Mouse (Mus musculus) heart, embryonic 11.5 days (tissue): ENCODE data around the gene Tnfsf14. TPM values are rescaled to one million over a fixed set of nuclear protein-coding genes. Genes with fewer than 3 reads are reported as not detected.

Experiments
- ATAC-seq: fragments of 200-750 bp; cut with Nextera tagmentation; replicated peaks from 2 replicates; pipeline ENCODE4 v1.8.0; 2017; ENCODE audit warnings: moderate library complexity; ENCODE audit not compliant: insufficient number of reproducible peaks, low FRiP score, low TSS enrichment
- H3K27ac ChIP-seq: fragments of 300-500 bp; sonication (generic); 2 replicates; pipeline ENCODE4 v1.5.1; 2014; ENCODE audit warnings: mild to moderate bottlenecking, low read depth, low read length
- H3K27me3 ChIP-seq: fragments of 300-500 bp; sonication (generic); 2 replicates; pipeline ENCODE4 v1.6.1; 2014; ENCODE audit warnings: mild to moderate bottlenecking, low read length, mixed read lengths; ENCODE audit not compliant: control insufficient read depth, insufficient read depth
- H3K36me3 ChIP-seq: fragments of 300-500 bp; sonication (generic); 2 replicates; pipeline ENCODE4 v1.6.1; 2014; ENCODE audit warnings: mild to moderate bottlenecking, low read length, moderate library complexity, mixed read lengths; ENCODE audit not compliant: control insufficient read depth, insufficient read depth
- H3K4me1 ChIP-seq: fragments of 300-500 bp; sonication (generic); 2 replicates; pipeline ENCODE4 v1.6.1; 2014; ENCODE audit warnings: low read length; ENCODE audit not compliant: control insufficient read depth, insufficient read depth
- H3K4me2 ChIP-seq: fragments of 300-500 bp; sonication (generic); 2 replicates; pipeline ENCODE4 v1.6.1; 2014; ENCODE audit warnings: mild to moderate bottlenecking, moderate library complexity
- H3K4me3 ChIP-seq: fragments of 300-500 bp; sonication (generic); 2 replicates; pipeline ENCODE4 v1.5.1; 2014; ENCODE audit warnings: low read depth, low read length
- H3K9ac ChIP-seq: fragments of 300-500 bp; sonication (generic); 2 replicates; pipeline ENCODE4 v1.6.1; 2014; ENCODE audit warnings: mild to moderate bottlenecking, low read depth, low read length, moderate library complexity
- H3K9me3 ChIP-seq: fragments of 300-500 bp; sonication (generic); replicated peaks from 2 replicates; pipeline ENCODE4 v1.6.1; 2016; ENCODE audit warnings: low read length; ENCODE audit not compliant: control insufficient read depth
- WGBS: fragments of 180-500 bp; shearing (Covaris S2); extraction: QIAGEN DNeasy Blood & Tissue Kit; methylation state at CpG from one replicate; pipeline ENCODE4 v1.1.7; 2014; ENCODE audit not compliant: insufficient replicate concordance; 5-methylcytosine and 5-hydroxymethylcytosine counted together
- polyA plus RNA-seq: library from polyadenylated mRNA; unstranded; fragments of >200 nt; fragmentation: Nextera tagmentation; extraction: Ambion mirVana; gene quantifications from 2 replicates; pipeline ENCODE4 v1.2.1, GENCODE M21; 2014

The Tnfsf14 gene
- polyA plus RNA-seq: 0.27 and 0.46 TPM in 2 replicates

- Histone ChIP-seq H3K4me3 (no peak within 1 kb of the TSS), H3K27me3 (no peaks in the 10 kb centered on the region), H3K4me1 (no peaks in the 10 kb centered on the region), H3K36me3 (no peaks in the 10 kb centered on the region), H3K4me2 (no peak within 1 kb of the TSS), H3K27ac (no peak within 1 kb of the TSS), H3K9ac (no peak within 1 kb of the TSS), H3K9me3 (no peaks in the 10 kb centered on the region)
- WGBS: 79% methylated on average over 11 of the region's 11 CpGs
- no peak for ATAC-seq
Observed at GRCm38 (mm10) chr17:57194041-57194507, at the start of gene Tnfsf14. Tnfsf14 (minus strand) TSS chr17:57194177.

- Histone ChIP-seq H3K27me3 (no peaks in the 10 kb centered on the region), H3K4me1 (no peaks in the 10 kb centered on the region), H3K4me2 (no peak overlapping the region), H3K9me3 (no peaks in the 10 kb centered on the region), H3K4me3 (no peak overlapping the region), H3K36me3 (peaks cover 24% of the 10 kb centered on the region), H3K27ac (no peak overlapping the region), H3K9ac (no peak overlapping the region)
- no peak for ATAC-seq
- WGBS: 89% methylated on average over 9 of the region's 9 CpGs
Observed at GRCm38 (mm10) chr17:57237181-57237580, 43.2 kb upstream of the Tnfsf14 start.

- no peak overlapping the region for H3K4me2 ChIP-seq
- no peak overlapping the region for H3K27ac ChIP-seq
- H3K9me3 ChIP-seq: no peaks in the 10 kb centered on the region
- no peak overlapping the region for H3K9ac ChIP-seq
- 86% methylated on average over 5 of the region's 5 CpGs for WGBS
- H3K4me3 ChIP-seq: no peak overlapping the region
- H3K27me3 ChIP-seq: no peaks in the 10 kb centered on the region
- ATAC-seq: peak; percentile 37; the same call in 1 of the 2 replicates
- H3K4me1 ChIP-seq: no peaks in the 10 kb centered on the region
- H3K36me3 ChIP-seq: peaks cover 20% of the 10 kb centered on the region
Observed at GRCm38 (mm10) chr17:57235803-57236202, 41.8 kb upstream of the Tnfsf14 start.

GRCm38 (mm10) chr17:57234254-57234928, 40.4 kb upstream of the Tnfsf14 start:
- 82% methylated on average over 12 of the region's 12 CpGs for WGBS

GRCm38 (mm10) chr17:57233038-57233437, 39.1 kb upstream of the Tnfsf14 start:
- Histone ChIP-seq H3K36me3 (peaks cover 20% of the 10 kb centered on the region), H3K27me3 (no peaks in the 10 kb centered on the region), H3K4me3 (no peak overlapping the region), H3K4me1 (no peaks in the 10 kb centered on the region), H3K9me3 (no peaks in the 10 kb centered on the region), H3K4me2 (no peak overlapping the region), H3K9ac (no peak overlapping the region), H3K27ac (no peak overlapping the region)
- WGBS: 49% methylated on average over 7 of the region's 7 CpGs
- no peak for ATAC-seq

More at GRCm38 (mm10) chr17:57234254-57234928, 40.4 kb upstream of the Tnfsf14 start:
- no peaks in the 10 kb centered on the region for H3K9me3 ChIP-seq
- no peak overlapping the region for H3K4me2 ChIP-seq
- no peak overlapping the region for H3K4me3 ChIP-seq
- H3K4me1 ChIP-seq: no peaks in the 10 kb centered on the region
- H3K27ac ChIP-seq: no peak overlapping the region
- H3K27me3 ChIP-seq: no peaks in the 10 kb centered on the region
- no peak for ATAC-seq
- peaks cover 20% of the 10 kb centered on the region for H3K36me3 ChIP-seq
- H3K9ac ChIP-seq: no peak overlapping the region

GRCm38 (mm10) chr17:57232200-57232599, 38.2 kb upstream of the Tnfsf14 start:
- no peak overlapping the region for H3K4me3 ChIP-seq
- no peak overlapping the region for H3K27ac ChIP-seq
- no peaks in the 10 kb centered on the region for H3K9me3 ChIP-seq
- no peak overlapping the region for H3K4me2 ChIP-seq
- ATAC-seq: no peak
- 71% methylated on average over 1 of the region's 1 CpGs for WGBS
- no peaks in the 10 kb centered on the region for H3K27me3 ChIP-seq
- H3K9ac ChIP-seq: no peak overlapping the region
- peaks cover 13% of the 10 kb centered on the region for H3K36me3 ChIP-seq
- no peaks in the 10 kb centered on the region for H3K4me1 ChIP-seq

- no peak overlapping the region for H3K4me3 ChIP-seq
- H3K27me3 ChIP-seq: no peaks in the 10 kb centered on the region
- H3K36me3 ChIP-seq: peaks cover 8% of the 10 kb centered on the region
- no peaks in the 10 kb centered on the region for H3K4me1 ChIP-seq
- no peak overlapping the region for H3K4me2 ChIP-seq
- H3K9me3 ChIP-seq: no peaks in the 10 kb centered on the region
- no peak overlapping the region for H3K27ac ChIP-seq
- H3K9ac ChIP-seq: no peak overlapping the region
- no peak for ATAC-seq
Observed at GRCm38 (mm10) chr17:57231321-57231771, 37.4 kb upstream of the Tnfsf14 start.

- ATAC-seq: no peak
- no peak overlapping the region for H3K4me3 ChIP-seq
- H3K4me2 ChIP-seq: no peak overlapping the region
- no peak overlapping the region for H3K27ac ChIP-seq
- H3K9me3 ChIP-seq: no peaks in the 10 kb centered on the region
- no peak overlapping the region for H3K9ac ChIP-seq
- H3K4me1 ChIP-seq: no peaks in the 10 kb centered on the region
- H3K36me3 ChIP-seq: peaks cover 4% of the 10 kb centered on the region
- 51% methylated on average over 6 of the region's 6 CpGs for WGBS
- no peaks in the 10 kb centered on the region for H3K27me3 ChIP-seq
Observed at GRCm38 (mm10) chr17:57230728-57231125, 36.8 kb upstream of the Tnfsf14 start.
